Comparison of ENCODE assay signal across 16 mouse cellular contexts in the genomic region with DNA sequence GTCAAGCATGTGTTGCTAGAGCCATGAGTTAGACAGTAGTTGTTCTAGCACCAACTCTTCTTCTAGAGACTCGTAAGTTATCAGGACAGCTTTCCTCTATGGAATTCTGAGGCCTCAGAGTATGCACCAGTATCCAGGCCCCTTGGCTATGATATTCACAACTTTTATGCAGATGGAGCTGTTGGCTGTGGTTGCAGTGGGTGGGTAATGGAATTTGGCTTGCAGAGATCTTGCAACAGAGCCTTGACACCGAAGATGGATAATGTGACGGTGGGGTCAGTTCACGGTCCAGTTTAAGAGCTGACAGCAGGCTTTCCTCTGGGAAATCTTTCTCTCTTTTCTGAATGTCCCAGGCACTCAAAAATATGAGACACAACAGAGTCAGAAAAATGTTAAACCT. TPM values are rescaled to one million over a fixed set of nuclear protein-coding genes. Genes with fewer than 3 reads are reported as not detected.
DNase-seq lines count a peak whose midpoint lies in the region; ATAC-seq lines count a peak whose summit lies in the region.
"Had no signal": no experiment of that assay in that cellular context is flagged by ENCODE, and none has a peak within 500 bp of the region (broad histone marks: within the 10 kb centered on the region; RNA-seq: fewer than 3 reads in every experiment).

No protein-coding gene starts in this region.

- DNase-seq in heart, adult 11 months, result peak; percentile 99
- peak; percentile 59 for DNase-seq in NIH3T3 (ENCODE audit: low read depth)
- DNase-seq in heart, adult 9 months (ENCODE audit: low spot score in 2 of 2), result peak; percentile 86 to 87
- no peak for DNase-seq in liver
- DNase-seq: cerebellum, adult 11-12 months; liver, embryonic 13.5 days; retina, postnatal 1 day had no signal

- 60% methylated on average over 4 of the region's 4 CpGs for WGBS in heart, embryonic 12.5 days
- 28% methylated on average over 4 of the region's 4 CpGs for WGBS in lung, embryonic 16.5 days

- ATAC-seq in heart, embryonic 12.5 days (ENCODE audit: insufficient number of reproducible peaks, low FRiP score), result no peak
- ATAC-seq in lung, embryonic 16.5 days (ENCODE audit: low read depth), result peak; percentile 93
- ATAC-seq in activated CD4-positive, CD25-positive, alpha-beta regulatory T cell, adult 4 months, result no peak
- ATAC-seq in erythroid progenitor cell, adult 5-6 weeks (replicated peaks; ENCODE audit: low FRiP score, poor library complexity, severe bottlenecking), result no peak
- ATAC-seq: midbrain, embryonic 16.5 days had no signal

- no peak overlapping the region for H3K4me2 ChIP-seq in heart, embryonic 12.5 days
- H3K4me2 ChIP-seq in lung, embryonic 16.5 days (ENCODE audit: low read depth, low read length), result no peak overlapping the region
- H3K4me2 ChIP-seq: heart, embryonic 13.5 days; liver, embryonic 13.5 days had no signal

- H3K4me3 ChIP-seq in heart, embryonic 12.5 days, result no peak overlapping the region
- H3K4me3 ChIP-seq in lung, embryonic 16.5 days (ENCODE audit: low read length), result no peak overlapping the region
- H3K4me3 ChIP-seq: erythroblast, embryonic 14.5 days; heart, embryonic 13.5 days; liver, embryonic 13.5 days had no signal

- H3K36me3 ChIP-seq in heart, embryonic 12.5 days, result no peaks in the 10 kb centered on the region
- H3K36me3 ChIP-seq in lung, embryonic 16.5 days (ENCODE audit: control insufficient read depth, insufficient read depth, low read length), result no peaks in the 10 kb centered on the region
- H3K36me3 ChIP-seq: heart, embryonic 13.5 days; liver, embryonic 13.5 days had no signal

- no peaks in the 10 kb centered on the region for H3K27me3 ChIP-seq in heart, embryonic 12.5 days (replicated peaks)
- no peaks in the 10 kb centered on the region for H3K27me3 ChIP-seq in lung, embryonic 16.5 days (ENCODE audit: control insufficient read depth, insufficient read depth, low read depth, low read length)
- H3K27me3 ChIP-seq: heart, embryonic 13.5 days; liver, embryonic 13.5 days had no signal

- no peaks in the 10 kb centered on the region for H3K4me1 ChIP-seq in heart, embryonic 12.5 days (replicated peaks)
- H3K4me1 ChIP-seq in lung, embryonic 16.5 days (replicated peaks; ENCODE audit: control insufficient read depth, insufficient read depth, low read length), result peaks cover 6% of the 10 kb centered on the region
- H3K4me1 ChIP-seq: heart, embryonic 13.5 days had no signal

- H3K9ac ChIP-seq in heart, embryonic 12.5 days, result no peak overlapping the region
- no peak overlapping the region for H3K9ac ChIP-seq in lung, embryonic 16.5 days (ENCODE audit: low read length)
- H3K9ac ChIP-seq: heart, embryonic 13.5 days; liver, embryonic 13.5 days had no signal

- H3K9me3 ChIP-seq in heart, embryonic 12.5 days (replicated peaks), result peaks cover 8% of the 10 kb centered on the region
- H3K9me3 ChIP-seq in lung, embryonic 16.5 days (ENCODE audit: control insufficient read depth, low read length), result 0 out of 2 replicates have a peak, but pooled peaks cover 3% of the 10 kb centered on the region
- H3K9me3 ChIP-seq: heart, embryonic 13.5 days; liver, embryonic 13.5 days had no signal

- no peak overlapping the region for H3K27ac ChIP-seq in heart, embryonic 12.5 days (ENCODE audit: poor library complexity, severe bottlenecking)
- peak overlapping the region; percentile 59 for H3K27ac ChIP-seq in lung, embryonic 16.5 days (ENCODE audit: low read length)
- H3K27ac ChIP-seq: heart, embryonic 13.5 days; liver, embryonic 13.5 days had no signal

RNA-seq across cellular contexts. Expression of a gene that starts 57.0 kb away (rescaled TPM):
- polyA plus RNA-seq in heart, embryonic 12.5 days (2016; fragmentation: Nextera tagmentation; extraction: Ambion mirVana), result not detected in 2 replicates
- not detected in 2 replicates for polyA plus RNA-seq in lung, embryonic 16.5 days (2015; fragmentation: Nextera tagmentation; extraction: Ambion mirVana)
- 1 to 10 TPM in 1 of 2 experiments, under 1 TPM in 1; 0.61 to 1.1 TPM for polyA plus RNA-seq in activated CD4-positive, CD25-positive, alpha-beta regulatory T cell, adult 4 months (2017; shearing (Covaris generic))
- not detected in 2 replicates for total RNA-seq in erythroid progenitor cell, adult 5-6 weeks (2015; ENCODE audit: low replicate concordance)
- not detected in 2 replicates for total RNA-seq in erythroid progenitor cell, adult 5-6 weeks (2017; ENCODE audit: low replicate concordance)
- total RNA-seq: layer of hippocampus, adult 18-20 months had no signal
- polyA plus RNA-seq: erythroblast, embryonic 14.5 days; heart, embryonic 13.5 days; liver, embryonic 13.5 days; midbrain, embryonic 16.5 days; stomach, embryonic 14.5 days had no signal
